Mouse (Mus musculus) heart, postnatal 0 days (tissue): ENCODE results near the gene Slc7a5.

Source experiments
- CTCF ChIP-seq: IDR thresholded peaks from 2 replicates; pipeline ENCODE4 v1.5.1; 2016; ENCODE audit warnings: antibody characterized with exemption, control low read depth, low read depth
- EP300 ChIP-seq: IDR thresholded peaks from 2 replicates; pipeline ENCODE4 v1.6.1; 2016; ENCODE audit warnings: antibody characterized with exemption, low read depth

DNA sequence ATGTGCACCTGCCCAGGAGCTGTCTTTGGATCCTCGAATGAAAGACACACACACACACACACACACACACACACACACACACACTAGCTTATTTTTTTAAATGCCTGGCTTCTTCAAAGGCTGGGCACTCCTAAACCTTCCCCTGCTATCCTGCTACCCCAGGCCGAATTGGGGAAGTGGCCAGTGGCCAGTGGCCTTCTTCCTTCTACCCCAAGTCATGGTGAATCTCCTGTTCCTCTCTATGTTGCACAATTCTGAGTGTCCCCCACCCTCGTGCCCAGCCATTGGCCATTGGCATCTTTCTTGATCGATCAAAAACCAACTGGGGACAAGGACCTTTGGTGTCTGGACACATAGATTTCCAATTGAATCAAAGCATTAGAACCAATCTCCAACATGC is 22.6 kb upstream of the Slc7a5 start:
- no peak for TF ChIP-seq EP300
- TF ChIP-seq CTCF = no peak
